Mouse (Mus musculus) spleen, adult 18-20 months (tissue): ENCODE results near the gene Trem2.
"Not testable (repeated sequence)": the region's sequence is repeated elsewhere in the genome, so short reads cannot be mapped to it uniquely, and the experiment has no call there.

Experiments used
- DNase-seq, 2 experiments: peaks; one replicate each; pipeline ENCODE4 v3.0.0; 2022; ENCODE audit warnings: mixed read lengths in 2 of 2

Gene Trem2

DNA sequence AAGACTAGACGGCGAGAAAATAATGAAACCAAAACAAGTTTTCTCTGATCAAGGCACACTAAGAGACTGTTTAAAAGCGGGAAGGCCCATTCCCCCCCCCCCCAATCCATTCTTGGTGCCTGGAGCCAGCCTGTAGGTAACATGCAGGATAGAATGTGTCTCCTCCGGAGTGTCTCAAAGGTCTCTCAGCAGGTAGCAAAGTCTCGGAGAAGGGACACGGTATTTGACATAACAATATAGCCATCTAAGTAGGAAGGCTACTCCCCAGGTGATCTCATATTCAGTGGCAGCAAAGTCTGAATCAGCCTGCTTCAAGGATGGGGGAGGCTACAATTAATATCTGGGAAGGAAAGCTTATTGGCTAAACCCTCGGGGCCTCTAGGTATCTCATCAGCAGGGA lies 6.8 kb downstream of the Trem2 start:
- DNase-seq, result not testable (repeated sequence)

DNA sequence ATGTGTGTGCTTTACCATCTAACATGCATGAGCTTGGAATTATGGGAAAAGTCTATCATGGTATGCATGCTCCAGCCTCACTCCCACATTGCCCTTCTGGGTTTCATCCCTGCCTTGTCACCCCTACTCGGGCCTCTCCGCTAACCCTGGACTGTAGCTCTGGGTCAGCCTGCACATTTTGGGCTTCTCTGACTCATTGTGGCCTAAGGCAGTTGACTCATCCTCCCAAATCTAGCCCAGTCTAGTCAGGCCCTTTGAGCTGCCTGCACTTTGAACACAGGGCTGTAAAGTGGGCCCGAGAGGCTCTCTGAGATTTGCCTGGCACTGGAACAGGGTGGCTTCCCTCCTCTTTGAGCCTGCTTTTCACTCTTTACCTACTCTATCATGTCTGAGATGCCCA lies 9.6 kb downstream of the Trem2 start:
- no peak for DNase-seq

DNA sequence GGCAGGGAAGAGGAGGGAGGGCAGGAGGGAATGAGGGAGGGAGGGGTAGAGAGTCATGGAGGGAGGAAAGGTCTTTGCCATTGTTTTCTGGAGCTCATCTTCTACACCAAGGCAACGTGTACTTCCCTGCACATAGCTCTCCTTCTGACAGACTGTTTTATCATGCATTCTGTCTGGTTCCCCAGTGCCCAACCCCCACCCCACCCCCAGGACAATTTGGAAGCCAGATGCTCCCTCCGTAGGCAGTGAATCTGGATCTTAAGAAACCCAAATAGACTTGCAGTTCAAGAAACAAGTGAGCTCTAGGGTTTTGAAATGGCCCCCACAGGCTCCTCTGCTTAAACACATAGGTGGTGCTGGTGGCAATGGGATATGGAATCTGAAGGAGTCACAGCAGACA lies 11.7 kb downstream of the Trem2 start:
- no peak for DNase-seq

- no peak for DNase-seq
These were observed 13.4 kb downstream of the Trem2 start, which contains the start of gene Treml1 for GRCm38 (mm10) chr17:48359616-48360015. Treml1 (plus strand) TSS chr17:48359916.

GRCm38 (mm10) chr17:48360462-48360861 lies 14.3 kb downstream of the Trem2 start:
- DNase-seq, result no peak

DNA sequence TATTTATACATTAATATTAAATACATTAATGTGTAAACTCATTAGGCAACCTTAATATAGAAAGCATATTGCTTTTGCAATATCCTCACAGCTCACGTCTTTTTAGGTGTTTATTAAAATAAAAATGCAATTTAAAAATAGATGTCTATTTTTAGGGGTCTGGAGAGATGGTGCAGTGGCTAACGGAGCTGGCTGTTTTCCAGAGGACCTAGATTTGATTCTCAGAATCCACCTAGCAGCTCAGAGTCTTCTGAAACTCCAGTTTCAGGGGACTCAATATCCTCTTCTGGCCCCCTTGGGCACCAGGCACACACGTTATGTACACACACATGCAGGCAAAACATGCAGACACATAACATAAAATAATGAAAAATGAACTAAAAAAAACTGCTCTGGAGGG lies 16.1 kb downstream of the Trem2 start:
- DNase-seq, result no peak

DNA sequence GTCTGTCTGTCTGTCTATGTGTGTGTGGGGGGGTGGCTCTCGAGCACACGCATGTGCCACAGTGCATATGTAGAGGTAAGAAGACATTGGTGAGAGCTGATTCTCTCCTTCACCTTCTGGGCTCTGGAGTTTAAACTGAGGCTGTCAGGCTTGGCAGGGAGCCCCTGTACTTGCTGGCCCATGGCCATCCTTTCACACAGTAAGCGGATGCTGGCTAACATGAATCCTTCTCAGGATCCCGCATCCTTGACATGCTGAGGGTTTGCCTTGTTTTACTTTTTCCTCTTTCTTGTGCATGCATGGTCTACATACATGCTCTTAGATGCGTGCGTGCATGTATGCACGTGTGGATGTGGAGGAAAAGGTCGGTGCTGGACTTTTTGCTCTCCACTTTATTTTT lies 16.8 kb downstream of the Trem2 start:
- no peak for DNase-seq

DNA sequence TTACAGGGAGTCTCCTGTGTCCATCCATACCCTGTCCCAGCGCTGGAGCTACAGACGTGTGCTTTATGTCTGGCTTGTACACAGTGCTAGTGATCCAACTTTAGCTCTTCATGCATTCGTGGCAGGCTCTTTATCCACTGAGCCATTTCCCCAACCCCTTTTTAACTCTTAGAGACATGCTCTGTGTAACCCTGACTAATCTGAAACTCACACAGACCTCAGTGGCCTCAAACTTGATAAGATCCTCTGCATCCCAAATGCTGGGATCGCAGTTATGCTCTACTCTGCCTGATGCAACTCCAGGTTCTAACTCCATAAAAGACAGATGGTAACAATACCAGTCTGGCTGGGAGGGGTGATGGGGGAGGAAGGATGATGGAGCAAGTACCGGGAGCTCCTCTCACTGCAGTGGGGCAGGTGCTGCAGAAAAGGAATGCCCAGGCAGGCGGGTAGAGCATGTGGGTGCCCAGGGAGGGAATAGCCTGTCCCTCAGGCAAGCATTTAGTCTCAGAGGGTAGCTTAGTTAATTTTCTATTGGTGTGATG lies 17.3 kb downstream of the Trem2 start:
- DNase-seq, result no peak

DNA sequence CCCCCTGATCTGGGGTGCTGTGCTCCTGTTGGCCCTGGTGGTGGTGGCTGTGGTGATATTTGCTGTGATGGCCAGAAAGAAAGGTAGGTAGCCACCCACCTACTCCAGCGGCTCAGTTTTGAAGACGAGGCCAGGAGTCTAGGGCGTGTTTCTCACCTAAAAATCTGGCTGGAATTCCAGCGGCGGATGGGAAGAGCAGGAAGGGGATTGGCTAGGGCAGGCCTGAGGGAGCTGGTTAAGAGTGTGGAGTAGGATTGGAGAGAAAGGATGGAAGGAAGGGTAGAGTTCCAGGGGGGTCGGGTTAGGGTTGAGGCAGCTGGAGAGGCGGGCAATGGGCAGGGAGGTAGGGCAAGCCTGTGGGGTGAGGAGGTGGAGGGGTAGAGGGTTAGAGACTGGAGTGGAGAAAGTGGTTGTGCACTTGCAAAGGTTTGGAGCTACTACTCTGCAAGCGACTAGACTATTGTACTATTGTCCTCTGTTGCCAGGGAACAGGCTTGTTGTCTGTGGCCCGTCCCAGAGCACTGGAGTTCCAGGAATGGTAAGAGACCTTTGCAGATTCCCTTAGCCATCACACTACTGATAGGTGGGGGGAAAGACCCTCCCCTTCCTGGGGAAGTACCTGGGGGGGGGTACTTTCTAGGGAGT lies 19.4 kb downstream of the Trem2 start:
- DNase-seq, result no peak

DNA sequence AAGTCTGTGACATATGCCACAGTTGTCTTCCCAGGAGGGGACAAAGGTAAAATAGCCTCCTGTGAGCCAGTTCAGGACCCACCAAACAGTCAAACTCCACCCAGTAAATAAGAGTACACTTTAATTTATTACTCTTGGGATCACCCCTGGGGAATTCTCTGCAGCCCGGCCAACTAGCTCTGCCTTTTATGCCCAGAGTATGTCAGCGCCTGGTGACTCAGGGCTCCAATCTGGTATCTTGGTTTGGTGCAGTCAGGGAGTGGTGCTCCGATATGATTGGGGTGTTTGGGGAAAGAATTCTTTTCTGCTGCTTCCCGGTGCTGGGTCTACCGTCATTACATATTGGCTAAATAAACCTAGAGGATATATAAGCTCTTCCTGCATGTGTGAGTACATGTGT lies 20.6 kb downstream of the Trem2 start:
- DNase-seq, result no peak

GRCm38 (mm10) chr17:48371621-48372020 lies 25.4 kb downstream of the Trem2 start:
- DNase-seq, result no peak

- no peak for DNase-seq
These were observed 26.8 kb downstream of the Trem2 start for GRCm38 (mm10) chr17:48372987-48373386.

GRCm38 (mm10) chr17:48376102-48376501 lies 29.9 kb downstream of the Trem2 start:
- DNase-seq, result no peak

- DNase-seq, result no peak
These were observed 32.8 kb downstream of the Trem2 start for GRCm38 (mm10) chr17:48379050-48379449.

GRCm38 (mm10) chr17:48385786-48386461 lies 39.7 kb downstream of the Trem2 start:
- no peak for DNase-seq

GRCm38 (mm10) chr17:48388666-48389065 lies 42.5 kb downstream of the Trem2 start:
- no peak for DNase-seq

DNA sequence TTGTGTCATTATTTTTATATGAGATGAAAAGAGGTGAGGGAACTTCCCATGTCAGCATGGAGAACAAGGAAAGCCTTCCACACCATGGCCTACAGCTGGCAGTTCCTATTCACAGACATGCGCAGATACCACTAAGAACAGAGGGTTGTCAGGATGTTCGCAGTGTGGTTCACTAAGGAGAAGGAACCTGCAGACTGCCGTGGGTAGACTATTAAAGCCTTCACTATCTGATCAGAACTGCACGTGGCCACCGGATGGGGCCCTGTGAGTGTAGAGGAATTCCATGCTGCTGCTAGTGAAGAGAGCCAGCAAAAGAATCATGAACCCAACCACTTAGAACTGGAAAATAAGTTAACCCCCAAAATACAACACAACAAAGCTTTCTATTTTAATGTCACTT lies 43.2 kb downstream of the Trem2 start:
- no peak for DNase-seq

- no peak for DNase-seq
These were observed 45.2 kb downstream of the Trem2 start for GRCm38 (mm10) chr17:48391446-48391845.

- DNase-seq, result no peak
These were observed 46.4 kb downstream of the Trem2 start for GRCm38 (mm10) chr17:48392616-48393015.

- no peak for DNase-seq
These were observed 55.5 kb downstream of the Trem2 start for GRCm38 (mm10) chr17:48401710-48402109.

- no peak for DNase-seq
These were observed 56.5 kb downstream of the Trem2 start for GRCm38 (mm10) chr17:48402751-48403150.
